ENCODE assay signal across 13 mouse cellular contexts in the genomic region with DNA sequence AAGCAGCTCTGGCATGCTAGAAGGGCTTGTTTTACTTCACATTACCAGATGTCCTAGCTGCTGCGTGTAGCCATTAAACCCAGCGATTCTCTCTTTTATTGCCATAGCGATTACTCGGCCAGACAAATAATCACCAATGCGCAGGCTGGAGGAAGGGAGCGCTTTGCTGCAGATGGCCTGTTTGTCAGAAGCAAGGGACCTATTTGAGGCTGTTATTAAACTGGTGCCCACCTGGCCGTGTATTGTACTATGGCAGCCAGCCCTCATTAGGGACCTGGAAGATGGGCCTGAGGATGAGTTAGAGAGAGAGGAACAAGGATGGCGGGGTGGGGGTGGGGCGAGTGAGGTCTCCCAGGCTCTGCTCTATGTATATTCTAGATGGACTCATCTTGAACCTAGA. TPM values are rescaled to one million over a fixed set of nuclear protein-coding genes. Genes with fewer than 3 reads are reported as not detected.
DNase-seq lines count a peak whose midpoint lies in the region; ATAC-seq and TF ChIP-seq lines count a peak whose summit lies in the region.
"Had no signal": no experiment of that assay in that cellular context is flagged by ENCODE, and none has a peak within 500 bp of the region (broad histone marks: within the 10 kb centered on the region; RNA-seq: fewer than 3 reads in every experiment).

No protein-coding gene starts in this region.

- no peak overlapping the region for H3K9ac ChIP-seq in midbrain, embryonic 12.5 days (replicated peaks)
- H3K9ac ChIP-seq in forebrain, embryonic 15.5 days (replicated peaks), result no peak overlapping the region
- H3K9ac ChIP-seq in limb, embryonic 13.5 days, result no peak overlapping the region
- H3K9ac ChIP-seq: embryonic facial prominence, embryonic 13.5 days; heart, embryonic 12.5 days; limb, embryonic 12.5 days had no signal

- peak; percentile 30; the same call in 1 of the 2 replicates for ATAC-seq in midbrain, embryonic 12.5 days (ENCODE audit: low FRiP score, low read depth)
- no peak; the same call in 1 of the 2 replicates for ATAC-seq in forebrain, embryonic 15.5 days (replicated peaks)
- peak; percentile 14; the same call in 1 of the 2 replicates for ATAC-seq in limb, embryonic 13.5 days (ENCODE audit: low FRiP score, low read depth)
- ATAC-seq: intestine, embryonic 16.5 days had no signal

- no peak for TF ChIP-seq POLR2A in kidney, adult 2 months (IDR thresholded peaks at IDR 0.05; ENCODE audit: low read depth, low read length)

- peak overlapping the region; percentile 4; the same call in 1 of the 2 replicates for H3K27ac ChIP-seq in midbrain, embryonic 12.5 days (replicated peaks)
- no peak overlapping the region for H3K27ac ChIP-seq in midbrain, embryonic 10.5 days (replicated peaks)
- H3K27ac ChIP-seq in forebrain, embryonic 15.5 days (replicated peaks), result peak overlapping the region; percentile 52
- no peak overlapping the region for H3K27ac ChIP-seq in limb, embryonic 13.5 days
- H3K27ac ChIP-seq in kidney, adult 2 months (ENCODE audit: insufficient read depth, low read depth, low read length), result no peak overlapping the region
- H3K27ac ChIP-seq: embryonic facial prominence, embryonic 13.5 days; limb, embryonic 12.5 days had no signal

- H3K4me3 ChIP-seq in midbrain, embryonic 12.5 days, result no peak overlapping the region
- no peak overlapping the region for H3K4me3 ChIP-seq in midbrain, embryonic 10.5 days
- no peak overlapping the region for H3K4me3 ChIP-seq in forebrain, embryonic 15.5 days
- no peak overlapping the region for H3K4me3 ChIP-seq in limb, embryonic 13.5 days
- H3K4me3 ChIP-seq in kidney, adult 2 months (ENCODE audit: insufficient read depth, low read depth, low read length), result no peak overlapping the region
- H3K4me3 ChIP-seq: embryonic facial prominence, embryonic 13.5 days; heart, embryonic 12.5 days; limb, embryonic 12.5 days had no signal

- no peak for TF ChIP-seq CTCF in kidney, adult 2 months (conservative IDR thresholded peaks at IDR 0.05; ENCODE audit: insufficient read depth, insufficient read length, low read depth, low read length)

- DNase-seq in midbrain, embryonic 10.5 days (ENCODE audit: low spot score), result no peak
- peak; percentile 40 for DNase-seq in retina, embryonic 14.5 days (ENCODE audit: low spot score)
- no peak for DNase-seq in kidney, adult 2 months
- DNase-seq in ovary, postnatal 36 days (ENCODE audit: low spot score), result no peak
- DNase-seq: adrenal gland, postnatal 14 days; thymus, adult 18-20 months had no signal

- no peak overlapping the region for H3K4me2 ChIP-seq in midbrain, embryonic 12.5 days (replicated peaks)
- H3K4me2 ChIP-seq in forebrain, embryonic 15.5 days (replicated peaks), result no peak overlapping the region
- no peak overlapping the region for H3K4me2 ChIP-seq in limb, embryonic 13.5 days (replicated peaks)
- H3K4me2 ChIP-seq: embryonic facial prominence, embryonic 13.5 days; heart, embryonic 12.5 days; limb, embryonic 12.5 days had no signal

- H3K4me1 ChIP-seq in midbrain, embryonic 12.5 days, result peaks cover 31% of the 10 kb centered on the region
- peaks cover 17% of the 10 kb centered on the region for H3K4me1 ChIP-seq in midbrain, embryonic 10.5 days
- H3K4me1 ChIP-seq in forebrain, embryonic 15.5 days, result peaks cover 33% of the 10 kb centered on the region
- peaks cover 24% of the 10 kb centered on the region for H3K4me1 ChIP-seq in limb, embryonic 13.5 days
- no peaks in the 10 kb centered on the region for H3K4me1 ChIP-seq in kidney, adult 2 months (ENCODE audit: control insufficient read depth, insufficient read depth, low read length)

- H3K9me3 ChIP-seq in midbrain, embryonic 12.5 days, result no peaks in the 10 kb centered on the region
- H3K9me3 ChIP-seq in midbrain, embryonic 10.5 days (replicated peaks), result no peaks in the 10 kb centered on the region
- no peaks in the 10 kb centered on the region for H3K9me3 ChIP-seq in forebrain, embryonic 15.5 days
- no peaks in the 10 kb centered on the region; the same call in 1 of the 2 replicates for H3K9me3 ChIP-seq in limb, embryonic 13.5 days
- H3K9me3 ChIP-seq: embryonic facial prominence, embryonic 13.5 days; heart, embryonic 12.5 days; limb, embryonic 12.5 days had no signal

- WGBS in midbrain, embryonic 12.5 days, result 54% methylated on average over 9 of the region's 9 CpGs
- 76% methylated on average over 9 of the region's 9 CpGs for WGBS in midbrain, embryonic 10.5 days
- 22% methylated on average over 9 of the region's 9 CpGs for whole genome bisulfite sequencing in forebrain, embryonic 15.5 days
- 29% methylated on average over 9 of the region's 9 CpGs for WGBS in limb, embryonic 13.5 days
- WGBS in kidney, adult 2 months, result 56% methylated on average over 9 of the region's 9 CpGs

- H3K36me3 ChIP-seq in midbrain, embryonic 12.5 days, result 0 out of 2 replicates have a peak, but pooled peaks cover 2% of the 10 kb centered on the region
- H3K36me3 ChIP-seq in midbrain, embryonic 10.5 days, result no peaks in the 10 kb centered on the region
- H3K36me3 ChIP-seq in forebrain, embryonic 15.5 days, result peaks cover 24% of the 10 kb centered on the region
- H3K36me3 ChIP-seq in limb, embryonic 13.5 days, result no peaks in the 10 kb centered on the region
- H3K36me3 ChIP-seq in kidney, adult 2 months (ENCODE audit: control insufficient read depth, insufficient read depth, low read length), result no peaks in the 10 kb centered on the region
- H3K36me3 ChIP-seq: embryonic facial prominence, embryonic 13.5 days; heart, embryonic 12.5 days; limb, embryonic 12.5 days had no signal

- H3K27me3 ChIP-seq in midbrain, embryonic 12.5 days, result no peaks in the 10 kb centered on the region; the same call in 1 of the 2 replicates
- H3K27me3 ChIP-seq in midbrain, embryonic 10.5 days (ENCODE audit: low read depth, poor library complexity, severe bottlenecking), result 0 out of 2 replicates have a peak, but pooled peaks cover 6% of the 10 kb centered on the region
- H3K27me3 ChIP-seq in forebrain, embryonic 15.5 days, result no peaks in the 10 kb centered on the region
- peaks cover 32% of the 10 kb centered on the region for H3K27me3 ChIP-seq in limb, embryonic 13.5 days
- no peaks in the 10 kb centered on the region for H3K27me3 ChIP-seq in kidney, adult 2 months (replicated peaks; ENCODE audit: control insufficient read depth, insufficient read depth, low read length)

RNA-seq across cellular contexts. Expression of gene Sec13, which starts 58.8 kb away (rescaled TPM):
- polyA plus RNA-seq in midbrain, embryonic 12.5 days (2016; fragmentation: Nextera tagmentation; extraction: Ambion mirVana), result 222 and 233 TPM in 2 replicates
- polyA plus RNA-seq in midbrain, embryonic 10.5 days (2016; fragmentation: Nextera tagmentation; extraction: Ambion mirVana), result 281 and 284 TPM in 2 replicates
- 239 and 245 TPM in 2 replicates for polyA plus RNA-seq in forebrain, embryonic 15.5 days (2015; fragmentation: Nextera tagmentation; extraction: Ambion mirVana)
- 321 and 322 TPM in 2 replicates for polyA plus RNA-seq in limb, embryonic 13.5 days (2015; fragmentation: Nextera tagmentation; extraction: Ambion mirVana)
- polyA plus RNA-seq in kidney, adult 2 months (2012; rRNA removed), result 140 and 155 TPM in 2 replicates

Comparison
In these comparisons a context has a peak if more than half of its experiments do, and no peak if none do; other contexts are left out.
1. H3K27ac ChIP-seq: peak in midbrain, embryonic 12.5 days (single experiment) and forebrain, embryonic 15.5 days (single experiment); none in midbrain, embryonic 10.5 days (single experiment), limb, embryonic 13.5 days (single experiment) and kidney, adult 2 months (single experiment).